Mouse (Mus musculus) liver, postnatal 0 days (tissue): ENCODE data around the gene Gm49396. TPM values are rescaled to one million over a fixed set of nuclear protein-coding genes. Genes with fewer than 3 reads are reported as not detected.

Source experiments
- ATAC-seq: fragments of 200-750 bp; cut with Nextera tagmentation; 2 replicates; pipeline ENCODE4 v1.8.0; 2017; ENCODE audit warnings: mild to moderate bottlenecking, moderate library complexity
- DNase-seq: peaks from one replicate; pipeline ENCODE4 v3.0.0-alpha.2; 2016
- H3K27ac ChIP-seq: fragments of 300-500 bp; sonication (generic); 2 replicates; pipeline ENCODE4 v1.5.1; 2014; ENCODE audit warnings: antibody characterized with exemption, moderate library complexity, mild to moderate bottlenecking, low read depth
- H3K27me3 ChIP-seq: fragments of 300-500 bp; sonication (generic); 2 replicates; pipeline ENCODE4 v1.6.1; 2014; ENCODE audit warnings: low read length, control low read depth, mixed read lengths; ENCODE audit not compliant: insufficient read depth
- H3K36me3 ChIP-seq: fragments of 300-500 bp; sonication (generic); replicated peaks from 2 replicates; pipeline ENCODE4 v1.6.1; 2014; ENCODE audit warnings: mild to moderate bottlenecking, control low read depth, low read length, moderate library complexity, mixed read lengths; ENCODE audit not compliant: insufficient read depth
- H3K4me1 ChIP-seq: fragments of 300-500 bp; sonication (generic); 2 replicates; pipeline ENCODE4 v1.6.1; 2014; ENCODE audit warnings: antibody characterized with exemption, mild to moderate bottlenecking, control low read depth; ENCODE audit not compliant: insufficient read depth
- H3K4me2 ChIP-seq: fragments of 300-500 bp; sonication (generic); 2 replicates; pipeline ENCODE4 v1.6.1; 2014; ENCODE audit warnings: low read depth, mild to moderate bottlenecking, low read length, moderate library complexity, mixed read lengths
- H3K4me3 ChIP-seq: fragments of 300-500 bp; sonication (generic); 2 replicates; pipeline ENCODE4 v1.5.1; 2014; ENCODE audit warnings: low read depth, low read length
- H3K9ac ChIP-seq: fragments of 300-500 bp; sonication (generic); replicated peaks from 2 replicates; pipeline ENCODE4 v1.6.1; 2014; ENCODE audit warnings: mild to moderate bottlenecking, moderate library complexity
- H3K9me3 ChIP-seq: fragments of 300-500 bp; sonication (generic); 2 replicates; pipeline ENCODE4 v1.6.1; 2016; ENCODE audit warnings: mild to moderate bottlenecking, control low read depth, low read length, mixed read lengths
- CTCF ChIP-seq: sonication (generic); IDR thresholded peaks from 2 replicates; pipeline ENCODE4 v1.5.1; 2016; ENCODE audit warnings: antibody characterized with exemption, low read depth
- EP300 ChIP-seq: IDR thresholded peaks from 2 replicates; pipeline ENCODE4 v1.6.1; 2016; ENCODE audit warnings: antibody characterized with exemption, low read depth, mild to moderate bottlenecking
- WGBS: fragments of 180-500 bp; shearing (Covaris S2); extraction: QIAGEN DNeasy Blood & Tissue Kit; methylation state at CpG from one replicate; pipeline ENCODE4 v1.1.7; 2014; ENCODE audit not compliant: insufficient replicate concordance; 5-methylcytosine and 5-hydroxymethylcytosine counted together
- polyA plus RNA-seq: library from polyadenylated mRNA; unstranded; fragments of >200 nt; fragmentation: Nextera tagmentation; extraction: Ambion mirVana; gene quantifications from 2 replicates; pipeline ENCODE4 v1.2.1, GENCODE M21; 2015

Gm49396 gene
- polyA plus RNA-seq, 1 experiment from 2014 or later = 1.8 TPM

DNA sequence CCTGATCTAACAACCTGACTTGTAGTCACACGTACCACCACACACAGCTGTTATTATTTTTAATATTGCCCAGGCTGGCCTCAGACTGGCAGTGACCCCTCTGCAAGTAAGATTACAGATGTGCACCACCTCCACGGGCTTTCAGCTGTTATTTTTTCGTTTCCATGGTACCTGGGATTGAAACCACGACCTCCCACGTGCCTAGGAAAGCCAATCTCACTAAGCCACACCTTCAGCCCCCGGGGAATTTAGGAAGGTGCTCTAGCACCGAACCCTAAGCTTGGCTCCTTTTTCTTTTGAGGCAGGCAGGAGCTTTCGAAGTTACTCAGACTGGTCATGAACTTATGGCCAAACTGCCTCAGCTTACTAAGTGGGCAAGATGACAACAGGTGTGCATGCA lies 41.3 kb downstream of the Gm49396 start:
- WGBS = 51% methylated on average over 8 of the region's 8 CpGs

DNA sequence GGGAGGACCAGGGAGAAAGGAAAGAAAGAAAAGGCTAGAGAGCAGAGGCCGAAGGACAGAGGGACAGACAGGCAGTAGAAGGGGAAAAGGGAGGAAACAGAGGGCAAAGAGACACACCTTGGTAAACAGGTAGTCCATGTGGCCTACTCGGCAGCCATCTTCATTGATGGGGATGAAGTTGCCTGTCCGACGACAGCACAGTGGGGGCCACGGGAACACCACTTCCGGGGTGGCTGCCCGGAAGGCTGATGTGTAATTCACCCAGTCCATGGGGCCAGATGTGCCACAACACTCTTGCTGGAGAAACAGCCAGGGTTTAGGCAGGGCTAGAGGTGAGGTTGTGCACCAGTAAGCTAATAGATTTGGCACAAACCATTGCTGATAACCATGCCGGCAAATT lies 41.8 kb downstream of the Gm49396 start:
- H3K9me3 ChIP-seq = no peaks in the 10 kb centered on the region
- no peak for ATAC-seq

More for the DNA sequence above, 41.3 kb downstream of the Gm49396 start:
- Histone ChIP-seq H3K36me3 (no peaks in the 10 kb centered on the region), H3K27me3 (no peaks in the 10 kb centered on the region), H3K4me2 (no peak overlapping the region), H3K9me3 (no peaks in the 10 kb centered on the region), H3K27ac (no peak overlapping the region), H3K4me1 (peaks cover 13% of the 10 kb centered on the region), H3K4me3 (no peak overlapping the region), H3K9ac (no peak overlapping the region)
- no peak for DNase-seq
- ATAC-seq = no peak
- TF ChIP-seq CTCF = no peak
- TF ChIP-seq EP300 = no peak

DNA sequence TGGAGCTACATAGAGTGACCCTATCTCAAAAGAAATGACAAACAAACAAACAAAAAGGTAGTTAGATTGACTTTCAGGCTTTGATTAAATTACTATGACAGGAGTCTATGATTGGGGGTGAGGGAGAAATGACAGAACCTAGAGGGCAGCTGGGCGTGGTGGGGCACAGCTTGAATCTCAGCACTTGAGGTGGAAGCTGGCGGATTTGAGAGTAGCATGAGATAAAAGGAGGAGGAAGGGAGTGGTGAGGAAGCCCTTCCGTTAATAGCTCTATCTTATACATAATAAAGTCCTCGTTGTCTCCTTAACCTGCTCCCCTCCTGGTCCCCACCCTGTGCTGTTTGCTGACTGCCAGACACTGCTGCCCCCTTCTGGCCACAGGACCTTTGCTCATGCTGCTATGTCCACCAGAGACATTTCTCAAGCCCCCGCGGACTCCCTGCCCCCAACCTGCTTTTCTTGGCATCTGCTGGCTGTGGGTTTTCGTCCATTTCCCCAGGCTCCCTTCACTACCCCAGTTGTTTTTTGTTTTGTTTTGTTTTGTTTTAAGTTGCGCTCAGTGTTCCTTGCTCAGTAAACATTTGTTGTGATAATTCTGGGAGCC lies 44.7 kb downstream of the Gm49396 start:
- TF ChIP-seq EP300 = no peak
- peak; percentile 82 for TF ChIP-seq CTCF
- Histone ChIP-seq H3K27me3 (no peaks in the 10 kb centered on the region), H3K9ac (no peak overlapping the region), H3K4me3 (no peak overlapping the region), H3K27ac (no peak overlapping the region), H3K9me3 (no peaks in the 10 kb centered on the region), H3K36me3 (no peaks in the 10 kb centered on the region), H3K4me2 (no peak overlapping the region), H3K4me1 (no peaks in the 10 kb centered on the region)
- ATAC-seq (peak; percentile 49; the same call in 1 of the 2 replicates), DNase-seq (peak; percentile 77)
- 20% methylated on average over 8 of the region's 8 CpGs for WGBS

More for the DNA sequence above, 41.8 kb downstream of the Gm49396 start:
- Histone ChIP-seq H3K9ac (no peak overlapping the region), H3K36me3 (no peaks in the 10 kb centered on the region), H3K27me3 (no peaks in the 10 kb centered on the region), H3K27ac (no peak overlapping the region), H3K4me3 (no peak overlapping the region), H3K4me1 (peaks cover 8% of the 10 kb centered on the region), H3K4me2 (no peak overlapping the region)
- DNase-seq = no peak
- TF ChIP-seq EP300 (no peak), CTCF (no peak)
- 81% methylated on average over 8 of the region's 8 CpGs for WGBS

GRCm38 (mm10) chr7:30608476-30608875 lies 45.3 kb downstream of the Gm49396 start:
- no peaks in the 10 kb centered on the region for H3K9me3 ChIP-seq
- no peak for DNase-seq
- no peak for TF ChIP-seq CTCF
- no peak for TF ChIP-seq EP300
- H3K4me2 ChIP-seq = no peak overlapping the region
- no peak overlapping the region for H3K27ac ChIP-seq
- ATAC-seq = no peak
- no peak overlapping the region for H3K9ac ChIP-seq
- H3K4me3 ChIP-seq = no peak overlapping the region
- H3K36me3 ChIP-seq = no peaks in the 10 kb centered on the region
- WGBS = 56% methylated on average over 16 of the region's 16 CpGs
- H3K27me3 ChIP-seq = no peaks in the 10 kb centered on the region
- no peaks in the 10 kb centered on the region for H3K4me1 ChIP-seq

DNA sequence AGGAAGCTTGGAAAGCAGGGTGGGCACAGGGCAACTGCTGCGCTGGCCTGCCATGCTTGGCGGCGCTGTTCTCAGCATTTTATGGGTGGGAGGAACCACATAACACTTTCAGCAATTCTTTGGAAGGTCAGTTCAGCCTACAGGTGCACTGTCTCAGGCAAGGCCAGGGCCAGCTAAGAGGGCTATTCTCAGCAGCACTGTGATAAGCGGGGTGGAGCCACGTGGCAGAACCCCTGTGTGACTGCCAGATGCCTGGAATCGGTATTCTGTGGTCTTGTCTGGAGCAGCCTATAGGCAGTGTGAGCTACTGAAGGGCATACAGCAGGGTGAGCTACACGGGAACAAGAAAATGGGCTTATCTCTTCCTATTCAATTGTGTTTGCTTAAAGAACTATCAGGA lies 46.9 kb downstream of the Gm49396 start:
- ATAC-seq = no peak

DNA sequence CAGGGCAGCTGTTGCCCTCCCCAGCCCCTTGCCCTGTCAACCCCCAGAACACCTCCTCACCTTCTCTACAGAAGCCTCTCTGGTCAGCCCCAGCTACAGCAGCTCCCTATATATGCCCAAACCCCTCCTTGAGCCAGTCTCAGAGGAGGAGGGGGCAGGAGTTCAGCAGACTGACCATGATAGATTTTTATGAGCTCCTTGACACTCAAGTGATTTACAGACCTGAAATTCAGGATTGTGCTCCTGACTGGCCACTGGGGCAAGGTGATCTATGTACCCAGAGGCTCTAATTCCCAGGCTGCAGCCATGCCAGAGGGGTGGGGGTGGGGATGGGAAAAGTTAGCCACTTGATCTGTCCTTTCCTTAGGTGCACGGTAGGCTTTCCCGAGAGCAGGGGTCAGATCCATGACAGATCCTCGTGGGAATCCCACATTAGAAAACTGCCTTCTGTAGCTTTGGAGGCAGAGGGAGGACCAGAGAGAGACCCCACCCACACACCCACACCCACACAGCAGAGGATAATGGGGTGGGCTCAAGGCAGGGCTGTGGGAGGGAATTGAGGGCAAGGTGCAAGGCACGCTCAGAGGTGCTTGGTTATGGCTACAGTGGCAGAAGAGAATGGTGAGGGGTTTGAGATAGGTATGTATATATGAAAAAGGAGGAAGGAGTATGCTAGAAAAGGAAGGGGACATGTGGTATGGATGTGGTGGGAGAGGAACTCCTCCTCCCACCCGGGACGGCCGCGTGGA lies 49.7 kb downstream of the Gm49396 start, which contains the start of gene Upk1a:
TSS of gene Upk1a (minus strand) at position 194 of the 749 bp plus-strand sequence.
- WGBS = 73% methylated on average over 8 of the region's 8 CpGs
- Histone ChIP-seq H3K27ac (no peak within 1 kb of the TSS), H3K9ac (no peak within 1 kb of the TSS), H3K27me3 (no peaks in the 10 kb centered on the region), H3K4me2 (no peak within 1 kb of the TSS), H3K36me3 (peaks cover 13% of the 10 kb centered on the region), H3K9me3 (no peaks in the 10 kb centered on the region), H3K4me1 (0 out of 2 replicates have a peak, but pooled peaks cover 2% of the 10 kb centered on the region), H3K4me3 (no peak within 1 kb of the TSS)
- TF ChIP-seq CTCF = no peak
- no peak for TF ChIP-seq EP300
- ATAC-seq (no peak), DNase-seq (no peak)

More for the DNA sequence above, 46.9 kb downstream of the Gm49396 start:
- Histone ChIP-seq H3K36me3 (no peaks in the 10 kb centered on the region), H3K27me3 (no peaks in the 10 kb centered on the region), H3K4me3 (no peak overlapping the region), H3K27ac (no peak overlapping the region), H3K9ac (no peak overlapping the region), H3K4me1 (0 out of 2 replicates have a peak, but pooled peaks cover 2% of the 10 kb centered on the region), H3K4me2 (no peak overlapping the region), H3K9me3 (no peaks in the 10 kb centered on the region)
- 47% methylated on average over 7 of the region's 7 CpGs for WGBS
- 0 out of 2 replicates have a peak, but pooled peaks have one; percentile 3 for TF ChIP-seq CTCF
- no peak for TF ChIP-seq EP300
- DNase-seq = no peak
